Mouse (Mus musculus): ENCODE measurements at regions not wholly inside any gene's neighbourhood (a gene's known extent, or its start where the extent isn't known, plus 50 kb on each side); places are given as distances from the start of the nearest gene placed in this dataset.
A peak's percentile ranks its signal among the peaks of the same experiment; 100 is the strongest.

- Histone ChIP-seq H3K27me3 (ENCODE audit: insufficient read depth, low read length) (no peaks in the 10 kb centered on the region), H3K9me3 (ENCODE audit: low read depth, low read length) (no peaks in the 10 kb centered on the region), H3K4me3 (ENCODE audit: low read depth, low read length) (no peak overlapping the region), H3K4me2 (no peak overlapping the region), H3K36me3 (ENCODE audit: insufficient read depth) (no peaks in the 10 kb centered on the region), H3K9ac (no peak overlapping the region), H3K27ac (ENCODE audit: low read depth) (no peak overlapping the region), H3K4me1 (ENCODE audit: insufficient read depth) (no peaks in the 10 kb centered on the region)
- TF ChIP-seq CTCF (IDR thresholded peaks at IDR 0.05; ENCODE audit: low read depth), result no peak
- no peak for DNase-seq
- WGBS, result 53% methylated on average over 4 of the region's 4 CpGs
- ATAC-seq (ENCODE audit: insufficient read depth), result no peak
Observed at GRCm38 (mm10) chr12:16387035-16387434, 223.7 kb downstream of the Lpin1 start.

DNA sequence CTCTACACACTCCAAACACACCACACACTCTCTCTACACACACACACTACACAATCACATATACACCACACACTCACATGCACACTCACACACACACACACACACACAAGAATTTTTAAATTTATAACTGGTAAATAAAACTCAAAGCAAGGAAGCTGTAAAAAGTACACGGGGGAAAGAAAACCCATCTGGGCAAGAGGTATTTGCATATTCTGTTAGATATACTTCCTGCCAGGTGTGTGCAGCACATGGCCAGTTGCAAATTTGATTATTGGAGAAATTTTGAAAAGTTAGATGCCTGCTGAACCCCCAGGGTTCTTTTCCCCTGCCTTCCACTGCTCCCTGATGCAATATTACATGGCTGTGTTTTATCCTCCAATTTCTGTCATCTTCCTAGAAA, 226.4 kb downstream of the Lpin1 start:
- Histone ChIP-seq H3K27me3 (ENCODE audit: insufficient read depth, low read length) (no peaks in the 10 kb centered on the region), H3K27ac (ENCODE audit: low read depth) (no peak overlapping the region)

DNA sequence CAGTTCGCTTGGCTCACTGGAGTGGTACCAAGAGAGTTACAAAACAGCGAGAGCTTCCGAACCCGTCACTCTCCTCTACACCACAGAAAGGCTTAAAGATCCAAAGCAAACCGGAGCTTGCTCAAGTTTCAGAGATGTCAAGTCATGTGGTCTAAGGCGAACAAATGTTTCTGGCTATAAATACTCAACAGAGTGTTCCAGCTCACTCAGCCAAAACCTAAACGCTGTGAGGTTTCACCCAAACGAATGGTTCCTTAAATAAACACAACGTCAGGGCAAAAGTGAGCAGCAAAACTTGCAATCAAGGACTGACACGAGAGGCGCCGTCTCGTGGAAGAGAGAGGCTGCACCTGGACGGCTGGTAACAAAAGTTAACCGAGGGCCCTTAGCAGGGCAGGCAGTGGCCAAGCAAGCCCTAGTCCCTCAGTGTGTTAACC, 227.2 kb downstream of the Lpin1 start:
- Histone ChIP-seq H3K4me3 (ENCODE audit: low read depth, low read length) (no peak overlapping the region), H3K27me3 (ENCODE audit: insufficient read depth, low read length) (no peaks in the 10 kb centered on the region), H3K9ac (no peak overlapping the region), H3K9me3 (ENCODE audit: low read depth, low read length) (no peaks in the 10 kb centered on the region), H3K4me2 (no peak overlapping the region), H3K4me1 (ENCODE audit: insufficient read depth) (no peaks in the 10 kb centered on the region), H3K36me3 (ENCODE audit: insufficient read depth) (no peaks in the 10 kb centered on the region), H3K27ac (ENCODE audit: low read depth) (no peak overlapping the region)
- peak; percentile 36 for DNase-seq
- no peak for TF ChIP-seq CTCF (IDR thresholded peaks at IDR 0.05; ENCODE audit: low read depth)
- no peak for ATAC-seq (ENCODE audit: insufficient read depth)
- 29% methylated on average over 15 of the region's 15 CpGs for WGBS

More for the DNA sequence above, 226.4 kb downstream of the Lpin1 start:
- TF ChIP-seq CTCF (IDR thresholded peaks at IDR 0.05; ENCODE audit: low read depth), result no peak
- H3K4me2 ChIP-seq, result no peak overlapping the region
- no peaks in the 10 kb centered on the region for H3K36me3 ChIP-seq (ENCODE audit: insufficient read depth)
- no peaks in the 10 kb centered on the region for H3K9me3 ChIP-seq (ENCODE audit: low read depth, low read length)
- no peak overlapping the region for H3K9ac ChIP-seq
- 69% methylated on average over 1 of the region's 1 CpGs for WGBS
- ATAC-seq (ENCODE audit: insufficient read depth) (no peak), DNase-seq (no peak)
- H3K4me3 ChIP-seq (ENCODE audit: low read depth, low read length), result no peak overlapping the region
- H3K4me1 ChIP-seq (ENCODE audit: insufficient read depth), result no peaks in the 10 kb centered on the region

DNA sequence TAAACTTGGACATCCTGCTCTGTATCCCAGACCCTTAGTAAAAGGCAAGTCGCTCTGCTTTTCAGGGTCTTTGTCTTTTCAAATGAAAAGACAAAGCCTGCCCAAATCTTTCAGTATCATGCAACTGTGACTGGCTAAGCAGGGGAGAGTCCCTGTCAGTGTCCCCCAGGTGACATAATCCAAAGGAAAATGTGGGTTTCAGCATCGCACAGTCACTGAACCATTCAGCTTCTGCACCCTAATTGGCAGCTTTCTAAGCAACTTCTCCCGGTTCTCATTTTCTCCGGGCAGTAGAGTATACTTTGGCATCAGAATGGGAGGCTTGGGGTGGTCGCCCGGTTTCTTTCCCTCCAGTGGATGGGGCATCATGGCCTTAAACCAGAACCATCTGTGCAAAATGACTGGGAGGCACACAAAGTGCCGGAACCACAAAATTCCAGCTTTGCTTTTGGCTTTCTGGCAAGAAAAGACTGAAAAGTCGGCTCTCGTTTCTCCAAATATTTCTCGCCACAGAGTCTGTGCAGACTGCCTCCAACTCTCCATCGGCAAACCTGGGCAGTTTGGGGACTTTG, 228.3 kb downstream of the Lpin1 start:
- no peaks in the 10 kb centered on the region for H3K27me3 ChIP-seq (ENCODE audit: insufficient read depth, low read length)
- no peak for DNase-seq

GRCm38 (mm10) chr12:16381026-16381425, 229.7 kb downstream of the Lpin1 start:
- ATAC-seq (ENCODE audit: insufficient read depth), result no peak
- Histone ChIP-seq H3K27me3 (ENCODE audit: insufficient read depth, low read length) (no peaks in the 10 kb centered on the region), H3K9me3 (ENCODE audit: low read depth, low read length) (no peaks in the 10 kb centered on the region), H3K4me2 (no peak overlapping the region), H3K4me1 (ENCODE audit: insufficient read depth) (no peaks in the 10 kb centered on the region), H3K4me3 (ENCODE audit: low read depth, low read length) (no peak overlapping the region), H3K27ac (ENCODE audit: low read depth) (no peak overlapping the region), H3K36me3 (ENCODE audit: insufficient read depth) (no peaks in the 10 kb centered on the region), H3K9ac (no peak overlapping the region)
- 70% methylated on average over 4 of the region's 4 CpGs for WGBS
- DNase-seq, result no peak
- TF ChIP-seq CTCF (IDR thresholded peaks at IDR 0.05; ENCODE audit: low read depth), result no peak

More for the DNA sequence above, 228.3 kb downstream of the Lpin1 start:
- Histone ChIP-seq H3K27ac (ENCODE audit: low read depth) (no peak overlapping the region), H3K36me3 (ENCODE audit: insufficient read depth) (no peaks in the 10 kb centered on the region), H3K4me2 (no peak overlapping the region), H3K9ac (no peak overlapping the region), H3K4me3 (ENCODE audit: low read depth, low read length) (no peak overlapping the region), H3K9me3 (ENCODE audit: low read depth, low read length) (no peaks in the 10 kb centered on the region), H3K4me1 (ENCODE audit: insufficient read depth) (no peaks in the 10 kb centered on the region)
- WGBS, result 78% methylated on average over 11 of the region's 11 CpGs
- no peak for TF ChIP-seq CTCF (IDR thresholded peaks at IDR 0.05; ENCODE audit: low read depth)
- no peak for ATAC-seq (ENCODE audit: insufficient read depth)

- Histone ChIP-seq H3K4me2 (no peak overlapping the region), H3K4me1 (ENCODE audit: insufficient read depth) (no peaks in the 10 kb centered on the region), H3K4me3 (ENCODE audit: low read depth, low read length) (no peak overlapping the region), H3K36me3 (ENCODE audit: insufficient read depth) (no peaks in the 10 kb centered on the region), H3K27ac (ENCODE audit: low read depth) (no peak overlapping the region), H3K27me3 (ENCODE audit: insufficient read depth, low read length) (no peaks in the 10 kb centered on the region), H3K9me3 (ENCODE audit: low read depth, low read length) (no peaks in the 10 kb centered on the region), H3K9ac (no peak overlapping the region)
- 62% methylated on average over 2 of the region's 2 CpGs for WGBS
- DNase-seq (no peak), ATAC-seq (ENCODE audit: insufficient read depth) (no peak)
- no peak for TF ChIP-seq CTCF (IDR thresholded peaks at IDR 0.05; ENCODE audit: low read depth)
Observed at GRCm38 (mm10) chr12:16380346-16380745, 230.4 kb downstream of the Lpin1 start.

- no peak overlapping the region for H3K9ac ChIP-seq
- no peak overlapping the region for H3K4me3 ChIP-seq (ENCODE audit: low read depth, low read length)
- no peak overlapping the region for H3K4me2 ChIP-seq
- H3K27me3 ChIP-seq (ENCODE audit: insufficient read depth, low read length), result no peaks in the 10 kb centered on the region
- WGBS, result 67% methylated on average over 2 of the region's 2 CpGs
- ATAC-seq (ENCODE audit: insufficient read depth), result no peak
- no peak overlapping the region for H3K27ac ChIP-seq (ENCODE audit: low read depth)
- H3K9me3 ChIP-seq (ENCODE audit: low read depth, low read length), result no peaks in the 10 kb centered on the region
- H3K36me3 ChIP-seq (ENCODE audit: insufficient read depth), result no peaks in the 10 kb centered on the region
- DNase-seq, result no peak
- H3K4me1 ChIP-seq (ENCODE audit: insufficient read depth), result no peaks in the 10 kb centered on the region
- no peak for TF ChIP-seq CTCF (IDR thresholded peaks at IDR 0.05; ENCODE audit: low read depth)
Observed at GRCm38 (mm10) chr12:16379415-16379814, 231.4 kb downstream of the Lpin1 start.

DNA sequence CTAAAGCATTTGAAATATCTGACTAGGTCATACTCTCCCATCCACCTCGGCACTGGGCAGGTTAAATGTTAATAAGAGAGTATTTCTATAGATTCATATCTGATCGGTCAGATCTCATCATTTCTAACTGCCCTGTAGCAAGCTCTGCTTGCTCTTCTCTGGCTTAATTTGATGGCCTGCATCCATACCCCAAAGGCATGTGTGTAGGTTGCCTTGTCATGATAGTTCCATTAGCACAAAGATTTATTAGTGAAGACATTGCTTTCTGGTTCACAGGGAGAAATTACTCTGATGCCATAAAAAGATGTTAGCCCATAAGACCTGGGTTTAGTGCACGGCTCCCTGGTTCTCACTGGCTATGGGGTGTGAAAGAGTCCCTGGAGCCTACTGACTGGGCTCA, 232.3 kb downstream of the Lpin1 start:
- Histone ChIP-seq H3K9ac (no peak overlapping the region), H3K27me3 (ENCODE audit: insufficient read depth, low read length) (no peaks in the 10 kb centered on the region), H3K4me2 (no peak overlapping the region), H3K4me1 (ENCODE audit: insufficient read depth) (no peaks in the 10 kb centered on the region), H3K9me3 (ENCODE audit: low read depth, low read length) (no peaks in the 10 kb centered on the region), H3K27ac (ENCODE audit: low read depth) (no peak overlapping the region), H3K36me3 (ENCODE audit: insufficient read depth) (no peaks in the 10 kb centered on the region), H3K4me3 (ENCODE audit: low read depth, low read length) (no peak overlapping the region)
- DNase-seq (no peak), ATAC-seq (ENCODE audit: insufficient read depth) (no peak)
- no peak for TF ChIP-seq CTCF (IDR thresholded peaks at IDR 0.05; ENCODE audit: low read depth)
- WGBS, result 80% methylated on average over 3 of the region's 3 CpGs

Measured in lung, embryonic 14.5 days (tissue).